Mouse (Mus musculus) lung, adult 2 months (tissue): Measurements from ENCODE around the gene Aldh3b2. TPM values are rescaled to one million over a fixed set of nuclear protein-coding genes. Genes with fewer than 3 reads are reported as not detected.
A peak's percentile ranks its signal among the peaks of the same experiment; 100 is the strongest.

Experiments
- DNase-seq: peaks from one replicate; pipeline ENCODE4 v3.0.0; 2022
- H3K4me1 ChIP-seq: fragments of 200-500 bp; 2 replicates; pipeline ENCODE4 v1.6.1; 2011; ENCODE audit warnings: low read length; ENCODE audit not compliant: control insufficient read depth, insufficient read depth
- H3K4me3 ChIP-seq: fragments of 200-500 bp; replicated peaks from 2 replicates; pipeline ENCODE3; 2011; ENCODE audit warnings: low read depth, mild to moderate bottlenecking, control low read depth, low read length; ENCODE audit errors: extremely low read depth
- CTCF ChIP-seq: fragments of 200-500 bp; IDR thresholded peaks from 2 replicates; pipeline ENCODE4 v1.5.1; 2011; ENCODE audit warnings: mild to moderate bottlenecking, low read length, control low read depth; ENCODE audit not compliant: insufficient read depth
- POLR2A ChIP-seq: fragments of 200-500 bp; IDR thresholded peaks from 2 replicates; pipeline ENCODE4 v1.6.1; 2011; ENCODE audit warnings: low read depth, mild to moderate bottlenecking, control low read depth, low read length, borderline replicate concordance; ENCODE audit errors: extremely low read depth
- WGBS: fragments of 180-500 bp; shearing (Covaris S2); methylation state at CpG from one replicate; pipeline ENCODE4 v1.1.7; 2018; 5-methylcytosine and 5-hydroxymethylcytosine counted together
- polyA plus RNA-seq: library from polyadenylated mRNA; depleted of rRNA; stranded (reverse); fragments of >200 nt; gene quantifications from 2 replicates; pipeline ENCODE4 v1.2.3, GENCODE M21; 2012

Gene Aldh3b2
- polyA plus RNA-seq, 1 experiment, result 21.7 TPM

- DNase-seq, result peak; percentile 69
- WGBS, result 7% methylated on average over 4 of the region's 4 CpGs
- TF ChIP-seq CTCF (peak; percentile 64), POLR2A (no peak)
Measured at GRCm38 (mm10) chr19:3980309-3980708, 8.2 kb downstream of the Aldh3b2 start.

GRCm38 (mm10) chr19:3980917-3981316 is 8.8 kb downstream of the Aldh3b2 start:
- H3K4me1 ChIP-seq, result peaks cover 3% of the 10 kb centered on the region
- 78% methylated on average over 9 of the region's 9 CpGs for WGBS
- H3K4me3 ChIP-seq, result no peak overlapping the region

More at GRCm38 (mm10) chr19:3980309-3980708, 8.2 kb downstream of the Aldh3b2 start:
- Histone ChIP-seq H3K4me1 (peaks cover 3% of the 10 kb centered on the region), H3K4me3 (no peak overlapping the region)

GRCm38 (mm10) chr19:3983527-3984200 is 11.5 kb downstream of the Aldh3b2 start:
- no peak for DNase-seq
- Histone ChIP-seq H3K4me1 (peaks cover 6% of the 10 kb centered on the region), H3K4me3 (no peak overlapping the region)
- WGBS, result 79% methylated on average over 9 of the region's 9 CpGs
- TF ChIP-seq CTCF (no peak), POLR2A (no peak)

More at GRCm38 (mm10) chr19:3980917-3981316, 8.8 kb downstream of the Aldh3b2 start:
- no peak for TF ChIP-seq POLR2A
- TF ChIP-seq CTCF, result no peak
- no peak for DNase-seq

- no peak overlapping the region for H3K4me3 ChIP-seq
- H3K4me1 ChIP-seq, result peaks cover 6% of the 10 kb centered on the region
- DNase-seq, result no peak
- WGBS, result 31% methylated on average over 8 of the region's 8 CpGs
- TF ChIP-seq CTCF (no peak), POLR2A (no peak)
Measured at GRCm38 (mm10) chr19:3985261-3985681, 13.1 kb downstream of the Aldh3b2 start.

GRCm38 (mm10) chr19:3986334-3986733 is 14.2 kb downstream of the Aldh3b2 start, which contains the start of gene Acy3:
TSS of gene Acy3 (plus strand) at chr19:3986570.
- peak within 1 kb of the TSS; percentile 7 for H3K4me3 ChIP-seq
- H3K4me1 ChIP-seq, result peaks cover 6% of the 10 kb centered on the region
- DNase-seq, result peak; percentile 75
- whole genome bisulfite sequencing, result 6% methylated on average over 8 of the region's 8 CpGs
- TF ChIP-seq CTCF (no peak), POLR2A (peak; percentile 97)

GRCm38 (mm10) chr19:3988066-3988465 is 15.9 kb downstream of the Aldh3b2 start:
- Histone ChIP-seq H3K4me3 (no peak overlapping the region), H3K4me1 (peaks cover 6% of the 10 kb centered on the region)
- no peak for DNase-seq
- TF ChIP-seq POLR2A (no peak), CTCF (no peak)
- WGBS, result 86% methylated on average over 14 of the region's 14 CpGs

- peaks cover 6% of the 10 kb centered on the region for H3K4me1 ChIP-seq
- TF ChIP-seq CTCF (no peak), POLR2A (no peak)
- 90% methylated on average over 4 of the region's 4 CpGs for WGBS
- no peak for DNase-seq
- no peak overlapping the region for H3K4me3 ChIP-seq
Measured at GRCm38 (mm10) chr19:3988750-3989149, 16.6 kb downstream of the Aldh3b2 start.

GRCm38 (mm10) chr19:3990804-3991203 is 18.7 kb downstream of the Aldh3b2 start:
- DNase-seq, result no peak
- Histone ChIP-seq H3K4me3 (no peak overlapping the region), H3K4me1 (peaks cover 3% of the 10 kb centered on the region)
- TF ChIP-seq POLR2A, result no peak
- TF ChIP-seq CTCF, result no peak
- WGBS, result 67% methylated on average over 6 of the region's 6 CpGs

- Histone ChIP-seq H3K4me1 (peaks cover 2% of the 10 kb centered on the region), H3K4me3 (no peak overlapping the region)
- 95% methylated on average over 3 of the region's 3 CpGs for WGBS
- DNase-seq, result no peak
- TF ChIP-seq CTCF (no peak), POLR2A (no peak)
Measured at GRCm38 (mm10) chr19:3991562-3991961, 19.4 kb downstream of the Aldh3b2 start.

GRCm38 (mm10) chr19:3991966-3992365 is 19.8 kb downstream of the Aldh3b2 start:
- TF ChIP-seq POLR2A (no peak), CTCF (no peak)
- WGBS, result 86% methylated on average over 3 of the region's 3 CpGs
- H3K4me1 ChIP-seq, result no peaks in the 10 kb centered on the region; the same call in 1 of the 2 replicates
- no peak overlapping the region for H3K4me3 ChIP-seq
- DNase-seq, result no peak
